Mouse (Mus musculus) midbrain, embryonic 15.5 days (tissue): ENCODE measurements around the gene Psen1. TPM values are rescaled to one million over a fixed set of nuclear protein-coding genes. Genes with fewer than 3 reads are reported as not detected.

ENCODE experiments used
- ATAC-seq: fragments of 200-750 bp; cut with Nextera tagmentation; replicated peaks from 2 replicates; pipeline ENCODE4 v1.8.0; 2017; ENCODE audit warnings: moderate TSS enrichment
- H3K27ac ChIP-seq: fragments of 300-500 bp; sonication (generic); 2 replicates; pipeline ENCODE4 v1.5.1; 2015; ENCODE audit warnings: mild to moderate bottlenecking, inconsistent platforms
- H3K27me3 ChIP-seq: fragments of 300-500 bp; sonication (generic); replicated peaks from 2 replicates; pipeline ENCODE4 v1.6.1; 2015; ENCODE audit warnings: inconsistent platforms
- H3K36me3 ChIP-seq: fragments of 300-500 bp; sonication (generic); replicated peaks from 2 replicates; pipeline ENCODE4 v1.6.1; 2015; ENCODE audit warnings: inconsistent platforms
- H3K4me1 ChIP-seq: fragments of 300-500 bp; sonication (generic); 2 replicates; pipeline ENCODE4 v1.6.1; 2015; ENCODE audit warnings: inconsistent platforms
- H3K4me2 ChIP-seq: fragments of 300-500 bp; sonication (generic); 2 replicates; pipeline ENCODE4 v1.6.1; 2015; ENCODE audit warnings: inconsistent platforms, mild to moderate bottlenecking, moderate library complexity
- H3K4me3 ChIP-seq: fragments of 300-500 bp; sonication (generic); 2 replicates; pipeline ENCODE4 v1.5.1; 2015; ENCODE audit warnings: mild to moderate bottlenecking, inconsistent platforms
- H3K9ac ChIP-seq: fragments of 300-500 bp; sonication (generic); 2 replicates; pipeline ENCODE4 v1.6.1; 2015; ENCODE audit warnings: mild to moderate bottlenecking, inconsistent platforms
- H3K9me3 ChIP-seq: fragments of 300-500 bp; sonication (generic); 2 replicates; pipeline ENCODE4 v1.6.1; 2016; ENCODE audit warnings: inconsistent platforms
- WGBS: fragments of 180-500 bp; shearing (Covaris S2); methylation state at CpG from one replicate; pipeline ENCODE4 v1.1.7; 2015; ENCODE audit warnings: mixed read lengths; 5-methylcytosine and 5-hydroxymethylcytosine counted together
- polyA plus RNA-seq: library from polyadenylated mRNA; unstranded; fragments of >200 nt; fragmentation: Nextera tagmentation; extraction: Ambion mirVana; gene quantifications from 2 replicates; pipeline ENCODE4 v1.2.1, GENCODE M21; 2015

Psen1 gene
- polyA plus RNA-seq, 1 experiment from 2014 or later: 74.7 TPM

- Histone ChIP-seq H3K9me3 (no peaks in the 10 kb centered on the region), H3K27me3 (no peaks in the 10 kb centered on the region), H3K4me3 (no peak overlapping the region), H3K4me1 (peaks cover 12% of the 10 kb centered on the region), H3K27ac (no peak overlapping the region), H3K9ac (no peak overlapping the region), H3K4me2 (no peak overlapping the region; the same call in 1 of the 2 replicates), H3K36me3 (no peaks in the 10 kb centered on the region)
- ATAC-seq: no peak
- WGBS: 81% methylated on average over 10 of the region's 10 CpGs
These were observed 76.6 kb downstream of the Psen1 start for GRCm38 (mm10) chr12:83764519-83764918.

GRCm38 (mm10) chr12:83765965-83766603 is 78.1 kb downstream of the Psen1 start:
- no peak overlapping the region for H3K9ac ChIP-seq
- peaks cover 24% of the 10 kb centered on the region for H3K4me1 ChIP-seq
- H3K27ac ChIP-seq: no peak overlapping the region
- H3K27me3 ChIP-seq: no peaks in the 10 kb centered on the region
- H3K4me2 ChIP-seq: no peak overlapping the region
- no peaks in the 10 kb centered on the region for H3K36me3 ChIP-seq
- no peak overlapping the region for H3K4me3 ChIP-seq
- WGBS: 78% methylated on average over 13 of the region's 13 CpGs
- no peak for ATAC-seq
- no peaks in the 10 kb centered on the region for H3K9me3 ChIP-seq

GRCm38 (mm10) chr12:83767833-83768232 is 79.9 kb downstream of the Psen1 start:
- Histone ChIP-seq H3K9me3 (no peaks in the 10 kb centered on the region), H3K36me3 (no peaks in the 10 kb centered on the region), H3K4me2 (no peak overlapping the region), H3K27me3 (no peaks in the 10 kb centered on the region), H3K27ac (no peak overlapping the region), H3K4me3 (no peak overlapping the region), H3K9ac (no peak overlapping the region), H3K4me1 (peaks cover 24% of the 10 kb centered on the region)
- WGBS: 68% methylated on average over 9 of the region's 9 CpGs
- ATAC-seq: no peak

- no peak for ATAC-seq
- H3K9me3 ChIP-seq: no peaks in the 10 kb centered on the region
- H3K27me3 ChIP-seq: no peaks in the 10 kb centered on the region
- H3K36me3 ChIP-seq: no peaks in the 10 kb centered on the region
- H3K4me1 ChIP-seq: peaks cover 21% of the 10 kb centered on the region
- H3K4me2 ChIP-seq: no peak overlapping the region
- H3K4me3 ChIP-seq: no peak overlapping the region
- no peak overlapping the region for H3K27ac ChIP-seq
- H3K9ac ChIP-seq: no peak overlapping the region
- WGBS: 83% methylated on average over 14 of the region's 14 CpGs
These were observed 80.4 kb downstream of the Psen1 start for GRCm38 (mm10) chr12:83768235-83768899.

GRCm38 (mm10) chr12:83770418-83771256 is 82.7 kb downstream of the Psen1 start:
- no peak overlapping the region for H3K9ac ChIP-seq
- peak overlapping the region; percentile 14 for H3K4me2 ChIP-seq
- H3K27ac ChIP-seq: no peak overlapping the region
- WGBS: 5% methylated on average over 25 of the region's 25 CpGs
- no peaks in the 10 kb centered on the region for H3K27me3 ChIP-seq
- H3K4me3 ChIP-seq: no peak overlapping the region
- peaks cover 12% of the 10 kb centered on the region for H3K4me1 ChIP-seq
- 0 out of 2 replicates have a peak, but pooled peaks have one; percentile 48 for ATAC-seq
- H3K9me3 ChIP-seq: no peaks in the 10 kb centered on the region
- H3K36me3 ChIP-seq: no peaks in the 10 kb centered on the region

GRCm38 (mm10) chr12:83775621-83776020 is 87.7 kb downstream of the Psen1 start:
- no peak for ATAC-seq
- H3K4me1 ChIP-seq: peaks cover 3% of the 10 kb centered on the region
- H3K4me2 ChIP-seq: no peak overlapping the region
- no peaks in the 10 kb centered on the region for H3K9me3 ChIP-seq
- H3K27me3 ChIP-seq: no peaks in the 10 kb centered on the region
- H3K27ac ChIP-seq: no peak overlapping the region
- H3K4me3 ChIP-seq: no peak overlapping the region
- H3K36me3 ChIP-seq: no peaks in the 10 kb centered on the region
- H3K9ac ChIP-seq: no peak overlapping the region
- 57% methylated on average over 12 of the region's 12 CpGs for WGBS

GRCm38 (mm10) chr12:83776766-83777165 is 88.8 kb downstream of the Psen1 start:
- no peak overlapping the region for H3K27ac ChIP-seq
- H3K27me3 ChIP-seq: no peaks in the 10 kb centered on the region
- no peak overlapping the region for H3K9ac ChIP-seq
- WGBS: 87% methylated on average over 7 of the region's 7 CpGs
- H3K36me3 ChIP-seq: no peaks in the 10 kb centered on the region
- H3K4me2 ChIP-seq: no peak overlapping the region
- H3K4me1 ChIP-seq: no peaks in the 10 kb centered on the region
- no peak for ATAC-seq
- H3K9me3 ChIP-seq: no peaks in the 10 kb centered on the region
- H3K4me3 ChIP-seq: no peak overlapping the region

GRCm38 (mm10) chr12:83780181-83780580 is 92.2 kb downstream of the Psen1 start:
- H3K4me3 ChIP-seq: no peak overlapping the region
- H3K36me3 ChIP-seq: no peaks in the 10 kb centered on the region
- no peaks in the 10 kb centered on the region for H3K4me1 ChIP-seq
- no peak for ATAC-seq
- no peaks in the 10 kb centered on the region for H3K27me3 ChIP-seq
- no peaks in the 10 kb centered on the region for H3K9me3 ChIP-seq
- WGBS: 85% methylated on average over 3 of the region's 3 CpGs
- H3K27ac ChIP-seq: no peak overlapping the region
- H3K4me2 ChIP-seq: no peak overlapping the region
- no peak overlapping the region for H3K9ac ChIP-seq

- no peak overlapping the region for H3K4me3 ChIP-seq
- H3K27me3 ChIP-seq: no peaks in the 10 kb centered on the region
- H3K36me3 ChIP-seq: no peaks in the 10 kb centered on the region
- WGBS: 72% methylated on average over 7 of the region's 7 CpGs
- H3K27ac ChIP-seq: no peak overlapping the region
- no peaks in the 10 kb centered on the region for H3K9me3 ChIP-seq
- no peak overlapping the region for H3K9ac ChIP-seq
- H3K4me2 ChIP-seq: no peak overlapping the region
- no peaks in the 10 kb centered on the region for H3K4me1 ChIP-seq
- no peak for ATAC-seq
These were observed 93.3 kb downstream of the Psen1 start for GRCm38 (mm10) chr12:83781204-83781603.

GRCm38 (mm10) chr12:83781640-83782278 is 93.8 kb downstream of the Psen1 start:
- H3K27me3 ChIP-seq: no peaks in the 10 kb centered on the region
- H3K9ac ChIP-seq: no peak overlapping the region
- H3K4me3 ChIP-seq: no peak overlapping the region
- H3K27ac ChIP-seq: no peak overlapping the region
- ATAC-seq: no peak
- no peak overlapping the region for H3K4me2 ChIP-seq
- 71% methylated on average over 23 of the region's 23 CpGs for WGBS
- H3K9me3 ChIP-seq: no peaks in the 10 kb centered on the region
- H3K4me1 ChIP-seq: no peaks in the 10 kb centered on the region
- H3K36me3 ChIP-seq: no peaks in the 10 kb centered on the region

- Histone ChIP-seq H3K27me3 (no peaks in the 10 kb centered on the region), H3K4me3 (no peak overlapping the region), H3K4me1 (no peaks in the 10 kb centered on the region), H3K9me3 (no peaks in the 10 kb centered on the region), H3K9ac (no peak overlapping the region), H3K4me2 (no peak overlapping the region), H3K27ac (no peak overlapping the region), H3K36me3 (no peaks in the 10 kb centered on the region)
- 86% methylated on average over 10 of the region's 10 CpGs for WGBS
- ATAC-seq: no peak
These were observed 94.7 kb downstream of the Psen1 start for GRCm38 (mm10) chr12:83782669-83783068.
